Mouse (Mus musculus): Measurements from ENCODE around the gene Commd1. TPM values are rescaled to one million over a fixed set of nuclear protein-coding genes. Genes with fewer than 3 reads are reported as not detected.

Commd1 gene
- total RNA-seq, 1 experiment from 2014 or later: 102 TPM

GRCm38 (mm10) chr11:22950131-22950530 is 32.1 kb downstream of the Commd1 start:
- DNase-seq: no peak

GRCm38 (mm10) chr11:22949101-22949500 is 33.1 kb downstream of the Commd1 start:
- peak; percentile 35 for DNase-seq

GRCm38 (mm10) chr11:22938983-22939382 is 43.2 kb downstream of the Commd1 start:
- no peak for DNase-seq

GRCm38 (mm10) chr11:22937716-22938316 is 44.4 kb downstream of the Commd1 start:
- no peak for DNase-seq

- no peak for DNase-seq
Observed at GRCm38 (mm10) chr11:22936446-22937125, 45.6 kb downstream of the Commd1 start.

- DNase-seq: no peak
Observed at GRCm38 (mm10) chr11:22932167-22932566, 50.0 kb downstream of the Commd1 start.

GRCm38 (mm10) chr11:22931320-22931905 is 50.8 kb downstream of the Commd1 start:
- DNase-seq: no peak

- DNase-seq: peak; percentile 13
Observed at GRCm38 (mm10) chr11:22930129-22930528, 52.1 kb downstream of the Commd1 start.

- peak; percentile 65 for DNase-seq
Observed at GRCm38 (mm10) chr11:22928586-22929169, 53.5 kb downstream of the Commd1 start.

- DNase-seq: no peak
Observed at GRCm38 (mm10) chr11:22923606-22924005, 58.6 kb downstream of the Commd1 start.

- DNase-seq: no peak
Observed at GRCm38 (mm10) chr11:22922546-22922945, 59.6 kb downstream of the Commd1 start.

GRCm38 (mm10) chr11:22919336-22919735 is 62.8 kb downstream of the Commd1 start:
- DNase-seq: no peak

GRCm38 (mm10) chr11:22917786-22918185 is 64.4 kb downstream of the Commd1 start:
- DNase-seq: no peak

GRCm38 (mm10) chr11:22913744-22914143 is 68.4 kb downstream of the Commd1 start:
- DNase-seq: no peak

GRCm38 (mm10) chr11:22911831-22912230 is 70.4 kb downstream of the Commd1 start:
- no peak for DNase-seq

- DNase-seq: no peak
Observed at GRCm38 (mm10) chr11:22906453-22906865, 75.7 kb downstream of the Commd1 start.

GRCm38 (mm10) chr11:22902923-22903322 is 79.3 kb downstream of the Commd1 start:
- DNase-seq: no peak

- DNase-seq: no peak
Observed at GRCm38 (mm10) chr11:22900041-22900440, 82.1 kb downstream of the Commd1 start.

GRCm38 (mm10) chr11:22897642-22898041 is 84.5 kb downstream of the Commd1 start:
- no peak for DNase-seq

- DNase-seq: peak; percentile 25
Observed at GRCm38 (mm10) chr11:22897127-22897526, 85.1 kb downstream of the Commd1 start.

GRCm38 (mm10) chr11:22893075-22893474 is 89.1 kb downstream of the Commd1 start:
- no peak for DNase-seq

- DNase-seq: no peak
Observed at GRCm38 (mm10) chr11:22892466-22892865, 89.7 kb downstream of the Commd1 start.

- peak; percentile 57 for DNase-seq
Observed at GRCm38 (mm10) chr11:22891876-22892275, 90.3 kb downstream of the Commd1 start.

All from adrenal gland, postnatal 14 days (tissue).